ENCODE assay signal across 9 mouse cellular contexts in genomic region chr9:78646008-78646777, GRCm38 (mm10). TPM values are rescaled to one million over a fixed set of nuclear protein-coding genes. Genes with fewer than 3 reads are reported as not detected.
DNase-seq lines count a peak whose midpoint lies in the region; ATAC-seq and TF ChIP-seq lines count a peak whose summit lies in the region.
"Had no signal": no experiment of that assay in that cellular context is flagged by ENCODE, and none has a peak within 500 bp of the region (broad histone marks: within the 10 kb centered on the region; RNA-seq: fewer than 3 reads in every experiment).

No protein-coding gene starts in this region.

- H3K9me3 ChIP-seq in midbrain, embryonic 11.5 days (ENCODE audit: control insufficient read depth, low read length), result no peaks in the 10 kb centered on the region
- H3K9me3 ChIP-seq in midbrain, embryonic 16.5 days (replicated peaks; ENCODE audit: control insufficient read depth, low read length, poor library complexity, severe bottlenecking), result no peaks in the 10 kb centered on the region
- H3K9me3 ChIP-seq: heart, embryonic 13.5 days had no signal

- CTCF ChIA-PET in Patski (lab: Charles Lee), result interaction anchor here (0.8 to 1.7 kb wide), 5 partner anchors 9 to 61 kb away, joined by 3 to 4 read pairs (median 4); no protein-coding TSS in a partner anchor

- intact Hi-C loops in left cerebral cortex, postnatal 36 days (cut with DNase I), result loop anchor here (5.0 to 10.0 kb wide), 2 partner anchors 119 to 1076 kb away; no protein-coding TSS in a partner anchor

- no peaks in the 10 kb centered on the region for H3K27me3 ChIP-seq in midbrain, embryonic 11.5 days (ENCODE audit: control insufficient read depth, insufficient read depth, low read length)
- H3K27me3 ChIP-seq in midbrain, embryonic 16.5 days (ENCODE audit: control insufficient read depth, insufficient read depth, low read depth, low read length), result no peaks in the 10 kb centered on the region
- no peaks in the 10 kb centered on the region for H3K27me3 ChIP-seq in Patski
- H3K27me3 ChIP-seq in cerebellum, adult 2 months (ENCODE audit: control insufficient read depth, insufficient read depth, low read length), result no peaks in the 10 kb centered on the region
- H3K27me3 ChIP-seq: heart, embryonic 13.5 days had no signal

- 52% methylated on average over 6 of the region's 6 CpGs for WGBS in midbrain, embryonic 11.5 days
- WGBS in midbrain, embryonic 16.5 days, result 39% methylated on average over 6 of the region's 6 CpGs
- 30% methylated on average over 6 of the region's 6 CpGs for WGBS in cerebellum, adult 2 months

- peak; percentile 79 for TF ChIP-seq CTCF in Patski (IDR thresholded peaks at IDR 0.05)
- TF ChIP-seq CTCF in cerebellum, adult 2 months (IDR thresholded peaks at IDR 0.05; ENCODE audit: borderline replicate concordance, insufficient read depth, low read depth, low read length), result peak; percentile 54; the same call in 1 of the 2 replicates

- POLR2A ChIA-PET in Patski (lab: Charles Lee), result no interaction called here

- DNase-seq in midbrain, embryonic 11.5 days (ENCODE audit: low spot score, missing footprints), result peak; percentile 92
- no peak for DNase-seq in Patski (ENCODE audit: low read depth, low spot score)
- peak; percentile 15 to 23 for DNase-seq in cerebellum, adult 2 months
- DNase-seq in forelimb bud, embryonic 11.5 days (ENCODE audit: low read depth, low spot score), result peak; percentile 75
- peak; percentile 10 for DNase-seq in left cerebral cortex, postnatal 36 days (ENCODE audit: low spot score in 2 of 2)
- DNase-seq in retina, adult 2 months (ENCODE audit: low read depth, low spot score), result peak; percentile 15

- H3K9ac ChIP-seq in midbrain, embryonic 11.5 days (ENCODE audit: low read length), result no peak overlapping the region
- H3K9ac ChIP-seq in midbrain, embryonic 16.5 days (ENCODE audit: low read depth, low read length), result no peak overlapping the region
- H3K9ac ChIP-seq: heart, embryonic 13.5 days had no signal

- no peaks in the 10 kb centered on the region for H3K36me3 ChIP-seq in midbrain, embryonic 11.5 days (ENCODE audit: control insufficient read depth, insufficient read depth, low read length)
- H3K36me3 ChIP-seq in midbrain, embryonic 16.5 days (ENCODE audit: control insufficient read depth, insufficient read depth, low read length), result no peaks in the 10 kb centered on the region
- H3K36me3 ChIP-seq: heart, embryonic 13.5 days had no signal

- no peaks in the 10 kb centered on the region for H3K4me1 ChIP-seq in midbrain, embryonic 11.5 days (ENCODE audit: control insufficient read depth, insufficient read depth, low read length)
- H3K4me1 ChIP-seq in midbrain, embryonic 16.5 days (ENCODE audit: control insufficient read depth, insufficient read depth, low read length), result no peaks in the 10 kb centered on the region
- no peaks in the 10 kb centered on the region for H3K4me1 ChIP-seq in cerebellum, adult 2 months (ENCODE audit: control insufficient read depth, insufficient read depth, low read length)
- H3K4me1 ChIP-seq: heart, embryonic 13.5 days had no signal

- H3K4me2 ChIP-seq in midbrain, embryonic 11.5 days, result no peak overlapping the region
- no peak overlapping the region for H3K4me2 ChIP-seq in midbrain, embryonic 16.5 days (ENCODE audit: low read length)
- H3K4me2 ChIP-seq: heart, embryonic 13.5 days had no signal

- in situ Hi-C loops in Patski (cut with MboI; ENCODE audit: low pct_unique_long_range_greater_than_20kb), result no loop called here

- TF ChIP-seq POLR2A in cerebellum, adult 2 months (IDR thresholded peaks at IDR 0.05; ENCODE audit: borderline replicate concordance, insufficient read depth, low read length), result no peak

- no peak overlapping the region for H3K4me3 ChIP-seq in midbrain, embryonic 11.5 days (ENCODE audit: low read depth, low read length)
- H3K4me3 ChIP-seq in midbrain, embryonic 16.5 days (ENCODE audit: low read depth, low read length), result no peak overlapping the region
- H3K4me3 ChIP-seq in cerebellum, adult 2 months (replicated peaks; ENCODE audit: insufficient read depth, low read depth, low read length), result no peak overlapping the region
- H3K4me3 ChIP-seq: heart, embryonic 13.5 days had no signal

- no peak overlapping the region for H3K27ac ChIP-seq in midbrain, embryonic 11.5 days (ENCODE audit: low read depth, low read length)
- H3K27ac ChIP-seq in midbrain, embryonic 16.5 days (ENCODE audit: low read length), result no peak overlapping the region
- no peak overlapping the region for H3K27ac ChIP-seq in cerebellum, adult 2 months (ENCODE audit: insufficient read depth, low read length)
- H3K27ac ChIP-seq: heart, embryonic 13.5 days had no signal

- peak; percentile 66 for ATAC-seq in midbrain, embryonic 11.5 days (ENCODE audit: low FRiP score)
- no peak for ATAC-seq in midbrain, embryonic 16.5 days
- no peak for ATAC-seq in Patski
- ATAC-seq in inflammation-experienced regulatory T-cells, adult 6 months, result no peak

RNA-seq across cellular contexts. Expression of gene Cd109, which starts 30.8 kb away (rescaled TPM):
- polyA plus RNA-seq in midbrain, embryonic 11.5 days (2014; fragmentation: Nextera tagmentation; extraction: Ambion mirVana), result 6.2 and 6.7 TPM in 2 replicates
- 0.97 and 1.0 TPM in 2 replicates for polyA plus RNA-seq in midbrain, embryonic 16.5 days (2015; fragmentation: Nextera tagmentation; extraction: Ambion mirVana)
- polyA plus RNA-seq in Patski (2021), result 6.5 TPM
- 0.20 and 0.33 TPM in 2 replicates for polyA plus RNA-seq in cerebellum, adult 2 months (2012; rRNA removed)
- under 1 TPM; 0.49 to 0.79 TPM for total RNA-seq in left cerebral cortex, postnatal 36 days (2021)
- 1 to 10 TPM in 1 of 3 experiments, under 1 TPM in 2; 0.16 to 1.3 (median 0.39) TPM for polyA plus RNA-seq in inflammation-experienced regulatory T-cells, adult 6 months (2017; shearing (Covaris generic))

RNA-seq across cellular contexts. Expression of gene Slc17a5, which starts 58.4 kb away (rescaled TPM):
- polyA plus RNA-seq in midbrain, embryonic 11.5 days (2014; fragmentation: Nextera tagmentation; extraction: Ambion mirVana), result 9.8 and 12.3 TPM in 2 replicates
- 15.9 and 18.5 TPM in 2 replicates for polyA plus RNA-seq in midbrain, embryonic 16.5 days (2015; fragmentation: Nextera tagmentation; extraction: Ambion mirVana)
- polyA plus RNA-seq in Patski (2021), result 29.9 TPM
- polyA plus RNA-seq in cerebellum, adult 2 months (2012; rRNA removed), result 13.7 and 14.0 TPM in 2 replicates
- 10 to 100 TPM; 19.3 to 19.7 TPM for total RNA-seq in left cerebral cortex, postnatal 36 days (2021)
- 10 to 100 TPM in 2 of 3 experiments, 1 to 10 TPM in 1; 8.2 to 12.0 (median 11.3) TPM for polyA plus RNA-seq in inflammation-experienced regulatory T-cells, adult 6 months (2017; shearing (Covaris generic))
